Mouse (Mus musculus) intestine, embryonic 14.5 days (tissue): ENCODE results near the gene Olfr522. TPM values are rescaled to one million over a fixed set of nuclear protein-coding genes. Genes with fewer than 3 reads are reported as not detected.

Experiments used
- ATAC-seq: fragments of 200-750 bp; cut with Nextera tagmentation; replicated peaks from 2 replicates; pipeline ENCODE4 v1.8.0; 2017; ENCODE audit warnings: low read depth, moderate number of reproducible peaks, moderate TSS enrichment, moderate library complexity; ENCODE audit not compliant: low FRiP score, low TSS enrichment
- DNase-seq: peaks from one replicate; pipeline ENCODE4 v3.0.0-alpha.2; 2018; ENCODE audit warnings: low spot score
- H3K27ac ChIP-seq: fragments of 300-500 bp; sonication (generic); 2 replicates; pipeline ENCODE4 v1.5.1; 2014; ENCODE audit warnings: low read depth, mild to moderate bottlenecking, control low read depth
- H3K27me3 ChIP-seq: fragments of 300-500 bp; sonication (generic); replicated peaks from 2 replicates; pipeline ENCODE4 v1.6.1; 2014; ENCODE audit warnings: low read length, control low read depth; ENCODE audit not compliant: control insufficient read depth, insufficient read depth
- H3K36me3 ChIP-seq: fragments of 300-500 bp; sonication (generic); 2 replicates; pipeline ENCODE4 v1.6.1; 2014; ENCODE audit warnings: low read length, control low read depth; ENCODE audit not compliant: control insufficient read depth, insufficient read depth
- H3K4me1 ChIP-seq: fragments of 300-500 bp; sonication (generic); replicated peaks from 2 replicates; pipeline ENCODE4 v1.6.1; 2014; ENCODE audit warnings: low read length, control low read depth, mixed read lengths; ENCODE audit not compliant: control insufficient read depth, insufficient read depth
- H3K4me2 ChIP-seq: fragments of 300-500 bp; sonication (generic); 2 replicates; pipeline ENCODE4 v1.6.1; 2014; ENCODE audit warnings: low read length
- H3K4me3 ChIP-seq: fragments of 300-500 bp; sonication (generic); 2 replicates; pipeline ENCODE4 v1.5.1; 2014; ENCODE audit warnings: low read depth, low read length, control low read depth, mixed read lengths
- H3K9ac ChIP-seq: fragments of 300-500 bp; sonication (generic); 2 replicates; pipeline ENCODE4 v1.6.1; 2014; ENCODE audit warnings: mild to moderate bottlenecking, low read length
- H3K9me3 ChIP-seq: fragments of 300-500 bp; sonication (generic); 2 replicates; pipeline ENCODE4 v1.6.1; 2016; ENCODE audit warnings: low read length, control low read depth; ENCODE audit not compliant: control insufficient read depth
- WGBS: fragments of 180-500 bp; shearing (Covaris S2); extraction: QIAGEN DNeasy Blood & Tissue Kit; methylation state at CpG from one replicate; pipeline ENCODE4 v1.1.7; 2014; 5-methylcytosine and 5-hydroxymethylcytosine counted together
- polyA plus RNA-seq: library from polyadenylated mRNA; unstranded; fragments of >200 nt; fragmentation: Nextera tagmentation; extraction: Ambion mirVana; gene quantifications from 2 replicates; pipeline ENCODE4 v1.2.1, GENCODE M21; 2014

Olfr522 gene
- polyA plus RNA-seq, 1 experiment from 2014 or later, result not detected

DNA sequence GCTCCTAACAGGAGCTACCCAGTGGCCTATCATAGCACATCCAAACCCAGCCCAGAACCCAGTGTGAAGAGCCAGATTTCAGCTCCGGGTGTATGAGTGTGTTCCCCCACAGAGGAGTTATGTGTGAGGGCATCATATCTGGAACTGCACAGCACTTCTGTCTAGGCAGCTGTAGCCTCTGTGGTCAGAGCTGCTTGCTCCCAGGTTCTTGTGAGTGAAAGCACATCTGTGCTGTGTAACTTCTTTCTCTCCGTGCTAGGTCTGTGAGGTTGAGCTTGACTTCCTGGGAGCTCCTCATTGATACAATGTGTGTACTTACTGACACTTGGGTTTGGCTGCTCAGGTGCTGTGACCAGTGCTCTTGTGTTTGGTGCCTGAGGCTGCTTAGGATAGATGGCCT, 28.3 kb upstream of the Olfr522 start:
- Histone ChIP-seq H3K4me2 (no peak overlapping the region), H3K36me3 (no peaks in the 10 kb centered on the region), H3K9ac (no peak overlapping the region), H3K9me3 (no peaks in the 10 kb centered on the region), H3K4me1 (no peaks in the 10 kb centered on the region), H3K27ac (no peak overlapping the region), H3K4me3 (no peak overlapping the region), H3K27me3 (no peaks in the 10 kb centered on the region)
- WGBS, result 85% methylated on average over 2 of the region's 2 CpGs
- DNase-seq (no peak), ATAC-seq (no peak)

DNA sequence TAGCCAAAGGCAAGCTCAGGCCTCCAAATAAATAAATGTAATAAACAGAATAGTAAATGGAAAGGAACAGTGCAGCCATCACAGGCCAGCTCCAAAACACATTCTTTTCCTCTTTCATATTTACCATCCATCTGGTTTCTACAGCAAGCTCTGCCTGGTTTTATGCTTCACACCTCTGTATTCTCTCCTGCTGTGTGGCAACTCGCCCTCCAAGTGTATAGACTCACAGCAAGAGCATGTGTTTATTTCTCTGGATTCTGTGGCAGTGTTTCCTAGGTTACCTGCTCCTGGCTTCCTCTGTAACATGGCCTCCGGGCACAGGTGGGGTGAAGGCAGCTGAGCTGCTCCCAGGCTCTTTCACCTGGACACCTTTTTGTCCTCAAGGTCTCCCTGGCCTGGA, 27.9 kb upstream of the Olfr522 start:
- H3K9me3 ChIP-seq, result no peaks in the 10 kb centered on the region
- H3K4me2 ChIP-seq, result no peak overlapping the region
- no peaks in the 10 kb centered on the region for H3K27me3 ChIP-seq
- no peak overlapping the region for H3K27ac ChIP-seq
- ATAC-seq, result no peak
- no peak for DNase-seq
- no peak overlapping the region for H3K9ac ChIP-seq
- no peak overlapping the region for H3K4me3 ChIP-seq
- no peaks in the 10 kb centered on the region for H3K4me1 ChIP-seq
- no peaks in the 10 kb centered on the region for H3K36me3 ChIP-seq
- WGBS, result 45% methylated on average over 2 of the region's 2 CpGs

DNA sequence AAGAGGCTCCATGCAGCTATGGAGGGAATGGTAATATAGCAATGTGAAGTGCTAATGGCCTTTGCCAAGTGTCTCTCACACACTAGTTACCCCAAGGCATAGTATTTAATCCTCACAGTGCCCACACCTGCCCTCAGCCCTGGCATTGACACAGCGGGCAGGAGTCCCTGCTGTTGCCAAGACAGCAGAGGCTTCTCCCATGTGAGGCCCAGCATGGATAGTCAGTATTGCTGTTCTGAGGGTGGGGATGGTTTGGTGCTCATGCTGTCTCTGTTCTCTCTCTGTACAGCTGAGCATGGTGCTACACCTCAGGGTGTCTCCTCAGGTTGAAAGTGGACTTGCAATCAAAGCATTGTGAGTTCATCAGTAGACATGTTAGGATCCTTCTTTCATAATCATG, 25.9 kb upstream of the Olfr522 start:
- Histone ChIP-seq H3K9me3 (no peaks in the 10 kb centered on the region), H3K4me1 (no peaks in the 10 kb centered on the region), H3K36me3 (no peaks in the 10 kb centered on the region), H3K9ac (no peak overlapping the region), H3K4me2 (no peak overlapping the region), H3K27me3 (no peaks in the 10 kb centered on the region), H3K27ac (no peak overlapping the region), H3K4me3 (no peak overlapping the region)
- ATAC-seq, result no peak
- DNase-seq, result no peak
- 88% methylated on average over 1 of the region's 1 CpGs for WGBS

DNA sequence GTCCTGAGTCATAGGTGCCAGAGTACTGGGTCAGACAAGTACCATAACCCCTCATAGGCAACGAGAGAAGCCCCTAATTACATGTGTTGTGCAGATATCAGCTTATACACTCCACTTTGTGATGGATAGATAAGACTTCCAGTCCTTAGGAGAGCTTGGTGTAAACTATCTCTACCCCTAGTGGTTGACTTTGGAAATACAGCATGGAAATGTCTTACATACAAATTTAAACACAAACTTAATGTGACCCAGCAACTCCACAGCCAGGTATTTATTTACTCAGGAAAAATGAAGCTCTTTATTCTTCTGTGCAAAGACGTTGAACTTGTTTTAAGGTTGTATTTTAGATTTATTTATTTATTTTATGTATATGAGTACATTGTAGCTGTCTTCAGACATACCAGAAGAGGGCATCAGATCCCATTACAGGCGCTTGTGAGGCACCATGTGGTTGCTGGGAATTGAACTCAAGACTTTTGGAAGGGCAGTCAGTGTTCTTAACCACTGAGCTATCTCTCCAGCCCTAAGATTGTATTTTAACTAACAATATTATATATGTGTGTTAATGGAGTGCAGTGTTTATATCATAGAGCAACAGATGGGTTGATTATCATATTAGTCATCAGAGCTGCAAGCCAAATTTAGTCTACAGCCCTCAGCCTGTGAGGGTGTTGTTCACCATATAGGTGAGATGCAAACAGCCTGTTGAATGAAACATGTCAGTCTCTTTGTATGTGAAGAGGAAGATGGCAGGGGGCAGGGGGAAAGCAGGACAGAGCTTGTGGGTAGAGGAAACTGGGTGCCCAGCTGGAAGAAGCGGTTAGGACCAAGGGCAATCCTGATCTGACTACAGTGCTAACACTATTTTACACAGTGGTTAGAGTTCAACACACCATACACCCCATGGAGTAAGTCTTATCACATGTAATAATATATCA, 24.1 kb upstream of the Olfr522 start:
- WGBS, result 62% methylated on average over 4 of the region's 4 CpGs
- DNase-seq (no peak), ATAC-seq (no peak)
- H3K4me3 ChIP-seq, result no peak overlapping the region
- no peak overlapping the region for H3K27ac ChIP-seq
- H3K4me1 ChIP-seq, result no peaks in the 10 kb centered on the region
- H3K27me3 ChIP-seq, result no peaks in the 10 kb centered on the region
- H3K9ac ChIP-seq, result no peak overlapping the region
- H3K9me3 ChIP-seq, result no peaks in the 10 kb centered on the region
- no peak overlapping the region for H3K4me2 ChIP-seq
- no peaks in the 10 kb centered on the region for H3K36me3 ChIP-seq

DNA sequence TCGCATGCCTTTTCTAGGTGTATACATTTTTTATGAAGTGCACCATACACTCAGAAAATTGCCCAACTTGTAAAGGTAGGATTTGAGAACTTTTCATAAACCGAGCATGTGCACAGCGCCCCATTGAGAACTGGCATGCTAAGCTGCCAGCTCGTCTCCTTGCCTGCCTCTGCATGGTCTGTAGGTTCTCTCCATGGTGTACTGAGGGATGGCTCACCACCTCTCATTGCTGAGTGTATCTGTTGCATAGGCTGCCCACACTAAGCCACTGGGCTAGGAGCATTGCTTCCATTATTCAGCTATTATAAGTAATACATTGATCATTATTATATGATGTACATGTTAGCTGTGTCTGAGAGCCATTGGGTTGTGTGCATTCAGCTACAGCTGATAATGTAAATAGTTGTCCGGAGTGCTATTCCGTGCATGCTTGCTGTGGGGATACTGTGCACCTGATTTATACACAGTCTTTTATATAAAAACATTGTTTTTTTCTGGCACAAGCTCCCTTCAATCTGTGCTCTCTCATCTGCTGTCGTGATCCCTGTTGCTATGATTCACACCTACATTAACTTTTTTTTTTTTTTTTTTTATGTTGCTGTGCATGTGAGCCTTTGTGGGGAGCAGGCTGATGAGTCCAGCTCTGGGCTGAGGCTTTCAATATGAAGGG, 23.3 kb upstream of the Olfr522 start:
- no peak for ATAC-seq
- WGBS, result 83% methylated on average over 7 of the region's 7 CpGs

DNA sequence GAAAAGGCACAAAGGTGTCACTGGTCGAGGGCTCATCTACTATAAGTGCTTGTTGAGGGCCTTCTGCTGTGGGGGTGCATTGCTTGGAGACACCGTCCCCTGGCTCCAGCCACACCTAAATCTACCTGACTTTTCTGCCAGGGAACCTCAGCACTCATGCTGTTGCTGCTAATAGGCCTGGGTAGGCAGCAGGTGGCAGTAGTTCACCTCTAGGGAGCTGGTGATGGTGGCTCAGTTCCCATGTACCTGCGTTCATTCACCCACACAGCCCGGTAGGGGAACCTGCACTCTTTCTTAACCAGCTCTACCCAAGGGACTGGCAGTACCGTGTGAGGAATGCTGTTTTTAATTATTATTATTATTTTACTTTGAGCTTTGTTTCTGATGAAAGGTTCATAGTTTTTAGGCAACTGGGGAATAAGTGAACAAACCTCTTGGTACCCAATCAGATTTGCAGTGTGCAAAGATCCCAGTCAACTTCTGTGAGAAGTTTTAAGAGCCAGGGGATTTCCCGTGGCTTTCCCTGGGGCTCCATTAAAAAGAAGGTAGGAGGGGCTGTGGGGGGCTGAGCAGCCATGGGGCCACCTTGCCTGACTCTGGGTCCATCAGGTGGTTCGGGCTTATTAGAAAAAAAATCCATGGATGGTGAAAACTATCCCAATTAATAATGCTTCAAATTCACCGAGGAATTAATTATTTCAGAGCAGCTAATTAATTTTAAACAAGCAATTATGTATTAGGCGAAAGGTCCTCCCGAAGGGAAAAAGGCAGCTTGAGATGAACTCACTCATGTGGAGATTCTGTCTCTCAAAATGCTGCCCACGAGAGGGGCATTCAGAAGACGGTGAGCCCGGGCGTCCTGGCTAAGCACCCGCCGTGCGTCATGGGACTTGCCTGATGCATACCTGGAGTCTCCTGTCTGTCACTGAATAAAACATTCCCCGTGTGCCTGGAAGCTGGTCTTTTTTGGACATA, 22.4 kb upstream of the Olfr522 start:
- DNase-seq (no peak), ATAC-seq (no peak)
- Histone ChIP-seq H3K36me3 (no peaks in the 10 kb centered on the region), H3K27me3 (no peaks in the 10 kb centered on the region), H3K27ac (no peak overlapping the region), H3K4me2 (no peak overlapping the region), H3K9ac (no peak overlapping the region), H3K4me3 (no peak overlapping the region), H3K4me1 (no peaks in the 10 kb centered on the region), H3K9me3 (no peaks in the 10 kb centered on the region)
- WGBS, result 68% methylated on average over 18 of the region's 18 CpGs

More for the DNA sequence above, 23.3 kb upstream of the Olfr522 start:
- no peak overlapping the region for H3K27ac ChIP-seq
- H3K4me3 ChIP-seq, result no peak overlapping the region
- H3K36me3 ChIP-seq, result no peaks in the 10 kb centered on the region
- H3K27me3 ChIP-seq, result no peaks in the 10 kb centered on the region
- H3K9ac ChIP-seq, result no peak overlapping the region
- H3K9me3 ChIP-seq, result no peaks in the 10 kb centered on the region
- DNase-seq, result no peak
- no peak overlapping the region for H3K4me2 ChIP-seq
- no peaks in the 10 kb centered on the region for H3K4me1 ChIP-seq

DNA sequence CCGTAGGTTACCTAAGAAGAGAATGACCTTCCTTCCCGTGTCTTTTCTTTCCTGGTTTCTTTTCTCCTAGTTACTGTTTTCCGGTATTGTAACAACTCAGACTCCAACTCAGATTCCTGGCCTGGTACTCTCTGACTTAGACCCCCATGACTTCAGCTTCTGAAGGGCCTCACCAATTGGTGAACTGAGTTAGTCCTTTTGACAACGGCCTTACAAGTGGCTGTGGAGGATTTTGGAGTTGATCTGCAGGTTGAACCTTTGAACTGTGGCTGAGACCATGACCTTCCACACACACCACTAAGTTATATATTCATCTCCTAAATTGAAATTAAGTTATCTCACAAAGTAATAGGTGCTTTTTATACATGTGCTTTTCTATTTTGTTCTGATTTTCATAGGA, 19.6 kb upstream of the Olfr522 start:
- Histone ChIP-seq H3K4me1 (no peaks in the 10 kb centered on the region), H3K27ac (no peak overlapping the region), H3K4me2 (no peak overlapping the region), H3K4me3 (no peak overlapping the region), H3K9me3 (no peaks in the 10 kb centered on the region), H3K9ac (no peak overlapping the region), H3K27me3 (no peaks in the 10 kb centered on the region), H3K36me3 (no peaks in the 10 kb centered on the region)
- no peak for DNase-seq
- WGBS, result 88% methylated on average over 4 of the region's 4 CpGs
- no peak for ATAC-seq

DNA sequence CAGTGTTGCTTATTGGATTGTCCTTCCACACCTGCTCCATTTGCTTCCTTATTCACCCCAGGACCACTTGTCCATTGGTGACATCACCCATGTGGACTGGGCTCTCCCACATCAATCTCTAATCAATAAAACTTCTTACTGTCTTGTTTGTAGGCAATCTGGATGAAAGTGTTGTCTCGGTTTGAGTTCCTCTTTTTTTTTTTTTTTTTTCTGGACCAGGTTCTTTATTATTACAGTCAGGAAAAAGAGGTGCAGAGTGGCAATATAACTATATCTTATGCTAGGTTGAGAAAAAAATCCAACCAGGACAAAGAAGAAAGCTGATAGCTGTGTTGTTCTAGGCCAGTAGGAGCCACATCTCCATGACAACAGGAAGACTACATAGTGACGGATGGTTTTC, 16.1 kb upstream of the Olfr522 start:
- Histone ChIP-seq H3K36me3 (no peaks in the 10 kb centered on the region), H3K4me2 (no peak overlapping the region), H3K27ac (no peak overlapping the region), H3K9ac (no peak overlapping the region), H3K27me3 (no peaks in the 10 kb centered on the region), H3K9me3 (no peaks in the 10 kb centered on the region), H3K4me1 (no peaks in the 10 kb centered on the region), H3K4me3 (no peak overlapping the region)
- 85% methylated on average over 2 of the region's 2 CpGs for WGBS
- no peak for DNase-seq
- ATAC-seq, result no peak
